In genomic region chr2:118391201-118391600, GRCm38 (mm10) we compare ENCODE assay signal across 21 mouse cellular contexts. TPM values are rescaled to one million over a fixed set of nuclear protein-coding genes. Genes with fewer than 3 reads are reported as not detected.
DNase-seq lines count a peak whose midpoint lies in the region; ATAC-seq and TF ChIP-seq lines count a peak whose summit lies in the region.
"Had no signal": no experiment of that assay in that cellular context is flagged by ENCODE, and none has a peak within 500 bp of the region (broad histone marks: within the 10 kb centered on the region; RNA-seq: fewer than 3 reads in every experiment).

No protein-coding gene starts in this region.

- no peak for ATAC-seq in midbrain, embryonic 11.5 days (ENCODE audit: low FRiP score)
- ATAC-seq in midbrain, embryonic 15.5 days (replicated peaks): no peak
- no peak for ATAC-seq in G1E (ENCODE audit: extremely low read depth, insufficient number of reproducible peaks, low FRiP score, poor library complexity, severe bottlenecking)
- ATAC-seq: CD4-positive, CD25-positive, alpha-beta regulatory T cell, adult 4 months; forebrain, embryonic 15.5 days; forebrain, postnatal 0 days had no signal

- H3K27ac ChIP-seq in midbrain, embryonic 11.5 days (ENCODE audit: low read depth, low read length): no peak overlapping the region
- H3K27ac ChIP-seq in midbrain, embryonic 15.5 days: no peak overlapping the region
- H3K27ac ChIP-seq: embryonic facial prominence, embryonic 10.5 days; embryonic facial prominence, embryonic 12.5 days; forebrain, embryonic 15.5 days had no signal

- no peak overlapping the region for H3K4me2 ChIP-seq in midbrain, embryonic 11.5 days
- no peak overlapping the region for H3K4me2 ChIP-seq in midbrain, embryonic 15.5 days
- H3K4me2 ChIP-seq: embryonic facial prominence, embryonic 12.5 days; forebrain, embryonic 15.5 days had no signal

- TF ChIP-seq CTCF in G1E (IDR thresholded peaks at IDR 0.05; ENCODE audit: low read depth, low read length): no peak

- no peaks in the 10 kb centered on the region for H3K36me3 ChIP-seq in midbrain, embryonic 11.5 days (ENCODE audit: control insufficient read depth, insufficient read depth, low read length)
- no peaks in the 10 kb centered on the region for H3K36me3 ChIP-seq in midbrain, embryonic 15.5 days (replicated peaks)
- peaks cover 14% of the 10 kb centered on the region for H3K36me3 ChIP-seq in G1E (replicated peaks)
- H3K36me3 ChIP-seq: embryonic facial prominence, embryonic 12.5 days; forebrain, embryonic 15.5 days had no signal

- no peak overlapping the region for H3K9ac ChIP-seq in midbrain, embryonic 11.5 days (ENCODE audit: low read length)
- no peak overlapping the region for H3K9ac ChIP-seq in midbrain, embryonic 15.5 days
- H3K9ac ChIP-seq: embryonic facial prominence, embryonic 12.5 days; forebrain, embryonic 15.5 days; forebrain, postnatal 0 days had no signal

- no peaks in the 10 kb centered on the region for H3K27me3 ChIP-seq in midbrain, embryonic 11.5 days (ENCODE audit: control insufficient read depth, insufficient read depth, low read length)
- H3K27me3 ChIP-seq in midbrain, embryonic 15.5 days (replicated peaks): no peaks in the 10 kb centered on the region
- H3K27me3 ChIP-seq in G1E (ENCODE audit: insufficient read depth, low read length): no peaks in the 10 kb centered on the region
- H3K27me3 ChIP-seq: CH12.LX; embryonic facial prominence, embryonic 12.5 days; forebrain, embryonic 15.5 days had no signal

- no peaks in the 10 kb centered on the region for H3K9me3 ChIP-seq in midbrain, embryonic 11.5 days (ENCODE audit: control insufficient read depth, low read length)
- H3K9me3 ChIP-seq in midbrain, embryonic 15.5 days: no peaks in the 10 kb centered on the region
- H3K9me3 ChIP-seq in G1E (replicated peaks): no peaks in the 10 kb centered on the region
- H3K9me3 ChIP-seq: embryonic facial prominence, embryonic 12.5 days; forebrain, embryonic 15.5 days had no signal

- DNase-seq in midbrain, embryonic 11.5 days (ENCODE audit: low spot score, missing footprints): peak; percentile 19
- DNase-seq in G1E (ENCODE audit: low spot score): peak; percentile 12
- peak; percentile 32 for DNase-seq in MEL-GATA-1-ER (ENCODE audit: extremely low read depth, low read depth)
- DNase-seq in gastrocnemius, adult 8-10 months (ENCODE audit: low spot score in 2 of 2): no peak
- DNase-seq in right cerebral cortex, postnatal 25 days: no peak
- DNase-seq in cerebellum, adult 11-12 months: no peak
- DNase-seq: adrenal gland, adult 2 months; adrenal gland, postnatal 10 days; adrenal gland, postnatal 25 days; cerebellum, adult 11 months; cerebellum, adult 2 months; cerebellum, adult 9-10 months; cerebellum, postnatal 10 days; cerebellum, postnatal 25 days; forebrain, postnatal 0 days had no signal

- no peak overlapping the region for H3K4me3 ChIP-seq in midbrain, embryonic 11.5 days (ENCODE audit: low read depth, low read length)
- no peak overlapping the region for H3K4me3 ChIP-seq in midbrain, embryonic 15.5 days
- no peak overlapping the region for H3K4me3 ChIP-seq in G1E (ENCODE audit: low read depth, low read length)
- H3K4me3 ChIP-seq: embryonic facial prominence, embryonic 10.5 days; embryonic facial prominence, embryonic 12.5 days; forebrain, embryonic 15.5 days had no signal

- peaks cover 5% of the 10 kb centered on the region for H3K4me1 ChIP-seq in midbrain, embryonic 11.5 days (ENCODE audit: control insufficient read depth, insufficient read depth, low read length)
- peaks cover 17% of the 10 kb centered on the region for H3K4me1 ChIP-seq in midbrain, embryonic 15.5 days
- H3K4me1 ChIP-seq in G1E (ENCODE audit: insufficient read depth, low read depth, low read length): peaks cover 32% of the 10 kb centered on the region

- WGBS in midbrain, embryonic 11.5 days: 71% methylated on average over 5 of the region's 5 CpGs
- 75% methylated on average over 5 of the region's 5 CpGs for WGBS in midbrain, embryonic 15.5 days

RNA-seq across cellular contexts. Expression of gene Eif2ak4, which starts 2.8 kb away (rescaled TPM):
- polyA plus RNA-seq in midbrain, embryonic 11.5 days (2014; fragmentation: Nextera tagmentation; extraction: Ambion mirVana): 11.6 and 11.8 TPM in 2 replicates
- polyA plus RNA-seq in midbrain, embryonic 15.5 days (2015; fragmentation: Nextera tagmentation; extraction: Ambion mirVana): 8.5 and 10.0 TPM in 2 replicates
- total RNA-seq in G1E (2014; fragmentation: Nextera tagmentation): 35.4 and 38.2 TPM in 2 replicates
- 23.1 and 23.9 TPM in 2 replicates for total RNA-seq in G1E (2017)
- 12.4 TPM in 2 replicates for polyA plus RNA-seq in G1E (2012)
- 1 to 10 TPM; 2.7 to 3.7 (median 3.6) TPM for total RNA-seq in gastrocnemius, adult 8-10 months (2022)

RNA-seq across cellular contexts. Expression of gene Gpr176, which starts 18.0 kb away (rescaled TPM):
- 0.25 TPM in 2 replicates for polyA plus RNA-seq in midbrain, embryonic 11.5 days (2014; fragmentation: Nextera tagmentation; extraction: Ambion mirVana)
- 6.5 and 6.8 TPM in 2 replicates for polyA plus RNA-seq in midbrain, embryonic 15.5 days (2015; fragmentation: Nextera tagmentation; extraction: Ambion mirVana)
- total RNA-seq in G1E (2014; fragmentation: Nextera tagmentation): not detected in 2 replicates
- total RNA-seq in G1E (2017): 0.06 and 0.16 TPM in 2 replicates
- polyA plus RNA-seq in G1E (2012): not detected in 2 replicates
- total RNA-seq in gastrocnemius, adult 8-10 months (2022): under 1 TPM in 3 of 4 experiments, not detected in 1; 0.05 to 0.34 (median 0.11) TPM
- total RNA-seq: CH12.LX had no signal

Comparison
In these comparisons a context has a peak if more than half of its experiments do, and no peak if none do; other contexts are left out.
1. DNase-seq: peak in midbrain, embryonic 11.5 days (single experiment), G1E (single experiment) and MEL-GATA-1-ER (single experiment); none in gastrocnemius, adult 8-10 months (0 of 2), right cerebral cortex, postnatal 25 days (single experiment) and cerebellum, adult 11-12 months (single experiment).